ENCODE assay signal across 8 mouse cellular contexts in the genomic region with DNA sequence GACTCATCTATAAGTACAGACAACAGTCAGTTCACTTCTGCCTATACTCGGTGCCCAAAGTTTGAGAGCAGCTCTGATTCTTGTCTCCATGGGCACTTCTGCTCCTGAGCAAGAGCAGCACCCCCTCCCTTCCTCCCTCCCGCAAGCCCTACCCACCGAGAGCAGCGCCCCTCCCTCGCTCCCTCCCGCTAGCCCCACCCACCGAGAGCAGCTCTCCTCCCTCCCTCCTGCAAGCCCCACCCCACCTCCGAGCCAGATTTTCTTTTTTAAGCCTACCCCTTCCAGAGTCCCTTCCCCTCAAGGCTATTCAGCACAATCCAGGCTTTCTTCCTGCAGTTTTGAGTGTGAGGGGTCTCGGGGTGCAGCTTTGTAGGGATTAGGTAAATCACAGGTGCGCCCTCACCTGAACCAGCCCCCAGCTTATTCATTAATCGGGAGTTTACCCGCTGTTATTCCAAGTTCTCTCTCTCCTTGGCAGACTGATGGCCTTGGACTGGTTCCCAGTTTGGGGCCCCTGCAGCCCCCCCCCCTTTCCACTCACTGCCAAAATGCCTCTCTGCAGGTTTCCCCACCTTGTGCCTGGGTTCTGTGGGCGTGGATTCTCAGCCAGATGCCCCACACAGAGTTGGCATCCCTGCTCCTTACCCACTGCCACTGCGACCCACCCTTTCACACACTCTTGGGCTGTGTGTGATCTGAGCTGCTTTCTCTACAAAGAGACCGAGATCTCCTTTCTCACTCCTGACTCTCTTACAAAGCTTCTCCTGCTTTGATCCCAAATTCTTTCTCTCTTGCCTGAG.
DNase-seq lines count a peak whose midpoint lies in the region; ATAC-seq and TF ChIP-seq lines count a peak whose summit lies in the region.

No protein-coding gene starts in this region.

- DNase-seq in B cell, adult 2 months, result peak; percentile 29 to 41
- DNase-seq in intestine, embryonic 14.5 days (ENCODE audit: low spot score), result peak; percentile 85
- DNase-seq in liver, embryonic 14.5 days (ENCODE audit: low read depth in 3 of 3, low spot score in 3 of 3), result no peak
- peak; percentile 64 for DNase-seq in naive thymus-derived CD4-positive, alpha-beta T cell, adult 2 months (ENCODE audit: low read depth)
- DNase-seq in urinary bladder, adult 2 months (ENCODE audit: low spot score), result no peak
- no peak for DNase-seq in cerebellum, adult 9-11 months

- 3% methylated on average over 14 of the region's 15 CpGs for WGBS in intestine, embryonic 14.5 days
- WGBS in liver, embryonic 14.5 days (ENCODE audit: insufficient replicate concordance), result 13% methylated on average over 15 of the region's 15 CpGs

- no peak overlapping the region for H3K27ac ChIP-seq in embryonic fibroblast, embryonic 13.5 days (ENCODE audit: insufficient read depth, low read length)
- H3K27ac ChIP-seq in intestine, embryonic 14.5 days (ENCODE audit: low read depth), result peak overlapping the region; percentile 20; the same call in 1 of the 2 replicates
- H3K27ac ChIP-seq in liver, embryonic 14.5 days, result no peak overlapping the region

- H3K27me3 ChIP-seq in E14TG2a.4 (ENCODE audit: insufficient read depth, low read length), result peaks cover 13% of the 10 kb centered on the region
- no peaks in the 10 kb centered on the region for H3K27me3 ChIP-seq in intestine, embryonic 14.5 days (replicated peaks; ENCODE audit: control insufficient read depth, insufficient read depth, low read length)
- H3K27me3 ChIP-seq in liver, embryonic 14.5 days (ENCODE audit: control insufficient read depth, insufficient read depth, low read length), result no peaks in the 10 kb centered on the region

- TF ChIP-seq CTCF in E14TG2a.4 (conservative IDR thresholded peaks at IDR 0.05; ENCODE audit: low read length), result no peak
- no peak for TF ChIP-seq CTCF in embryonic fibroblast, embryonic 13.5 days (IDR thresholded peaks at IDR 0.05; ENCODE audit: borderline replicate concordance, insufficient read depth, low read length)
- TF ChIP-seq CTCF in liver, embryonic 14.5 days (IDR thresholded peaks at IDR 0.05; ENCODE audit: low read depth), result no peak

- ATAC-seq in intestine, embryonic 14.5 days (replicated peaks; ENCODE audit: low FRiP score, low TSS enrichment, low read depth), result peak; percentile 85
- ATAC-seq in liver, embryonic 14.5 days (ENCODE audit: insufficient read depth), result peak; percentile 23; the same call in 1 of the 2 replicates

- peaks cover 56% of the 10 kb centered on the region for H3K4me1 ChIP-seq in E14TG2a.4 (replicated peaks; ENCODE audit: low read depth, low read length)
- H3K4me1 ChIP-seq in embryonic fibroblast, embryonic 13.5 days (ENCODE audit: control insufficient read depth, insufficient read depth, low read length), result no peaks in the 10 kb centered on the region
- H3K4me1 ChIP-seq in intestine, embryonic 14.5 days (replicated peaks; ENCODE audit: control insufficient read depth, insufficient read depth, low read length), result peaks cover 22% of the 10 kb centered on the region
- peaks cover 2 to 19% of the 10 kb centered on the region in 2 experiments; a peak in 2 of 4 replicates for H3K4me1 ChIP-seq in liver, embryonic 14.5 days (replicated peaks; ENCODE audit: control insufficient read depth in 2 of 2, insufficient read depth in 2 of 2, low read length in 1 of 2)

- H3K9me3 ChIP-seq in E14TG2a.4 (ENCODE audit: low read length), result no peaks in the 10 kb centered on the region
- H3K9me3 ChIP-seq in intestine, embryonic 14.5 days (ENCODE audit: control insufficient read depth, low read length), result no peaks in the 10 kb centered on the region
- no peaks in the 10 kb centered on the region for H3K9me3 ChIP-seq in liver, embryonic 14.5 days (ENCODE audit: control insufficient read depth, low read length)

- H3K4me3 ChIP-seq in E14TG2a.4 (replicated peaks; ENCODE audit: low read length), result peak overlapping the region; percentile 64
- H3K4me3 ChIP-seq in embryonic fibroblast, embryonic 13.5 days (ENCODE audit: insufficient read depth, low read length), result peak overlapping the region; percentile 14; the same call in 1 of the 2 replicates
- H3K4me3 ChIP-seq in intestine, embryonic 14.5 days (ENCODE audit: low read depth, low read length), result no peak overlapping the region
- peak overlapping the region; percentile 14 to 15; a peak in 1 of 4 replicates for H3K4me3 ChIP-seq in liver, embryonic 14.5 days (ENCODE audit: insufficient read depth in 1 of 2, low read depth in 2 of 2, low read length in 2 of 2)

- TF ChIP-seq EP300 in liver, embryonic 14.5 days (IDR thresholded peaks at IDR 0.05; ENCODE audit: low read depth), result no peak

- H3K9ac ChIP-seq in intestine, embryonic 14.5 days (ENCODE audit: low read length), result peak overlapping the region; percentile 13; the same call in 1 of the 2 replicates
- no peak overlapping the region for H3K9ac ChIP-seq in liver, embryonic 14.5 days (replicated peaks)

- H3K36me3 ChIP-seq in E14TG2a.4 (ENCODE audit: insufficient read depth, low read length), result no peaks in the 10 kb centered on the region
- H3K36me3 ChIP-seq in intestine, embryonic 14.5 days (ENCODE audit: control insufficient read depth, insufficient read depth, low read length), result no peaks in the 10 kb centered on the region
- H3K36me3 ChIP-seq in liver, embryonic 14.5 days (replicated peaks; ENCODE audit: control insufficient read depth, insufficient read depth, low read depth), result no peaks in the 10 kb centered on the region

- peak overlapping the region; percentile 47 for H3K4me2 ChIP-seq in intestine, embryonic 14.5 days (ENCODE audit: low read length)
- H3K4me2 ChIP-seq in liver, embryonic 14.5 days (ENCODE audit: low read depth), result peak overlapping the region; percentile 38

- peak; percentile 29 for TF ChIP-seq POLR2A in embryonic fibroblast, embryonic 13.5 days (IDR thresholded peaks at IDR 0.05; ENCODE audit: low read depth, low read length)

Comparison
In these comparisons a context has a peak if more than half of its experiments do, and no peak if none do; other contexts are left out.
1. DNase-seq: peak in B cell, adult 2 months (2 of 2), intestine, embryonic 14.5 days (single experiment) and naive thymus-derived CD4-positive, alpha-beta T cell, adult 2 months (single experiment); none in liver, embryonic 14.5 days (0 of 3), urinary bladder, adult 2 months (single experiment) and cerebellum, adult 9-11 months (single experiment).